Mouse (Mus musculus) adrenal gland, adult (tissue): Measurements from ENCODE around the gene Galm.
"Not testable (repeated sequence)": the region's sequence is repeated elsewhere in the genome, so short reads cannot be mapped to it uniquely, and the experiment has no call there.

Experiments used
- DNase-seq, 2 experiments: peaks; one replicate each; pipeline ENCODE4 v3.0.0; 2022 to 2023; ENCODE audit warnings: low spot score in 1 of 2; ENCODE audit not compliant: inconsistent age in 2 of 2

Galm gene

GRCm38 (mm10) chr17:80163991-80164390, 36.7 kb downstream of the Galm start:
- DNase-seq = peak in 1 of 2 experiments; percentile 51

- peak in 1 of 2 experiments; percentile 39 for DNase-seq
Observed at GRCm38 (mm10) chr17:80165741-80166140, 38.5 kb downstream of the Galm start.

DNA sequence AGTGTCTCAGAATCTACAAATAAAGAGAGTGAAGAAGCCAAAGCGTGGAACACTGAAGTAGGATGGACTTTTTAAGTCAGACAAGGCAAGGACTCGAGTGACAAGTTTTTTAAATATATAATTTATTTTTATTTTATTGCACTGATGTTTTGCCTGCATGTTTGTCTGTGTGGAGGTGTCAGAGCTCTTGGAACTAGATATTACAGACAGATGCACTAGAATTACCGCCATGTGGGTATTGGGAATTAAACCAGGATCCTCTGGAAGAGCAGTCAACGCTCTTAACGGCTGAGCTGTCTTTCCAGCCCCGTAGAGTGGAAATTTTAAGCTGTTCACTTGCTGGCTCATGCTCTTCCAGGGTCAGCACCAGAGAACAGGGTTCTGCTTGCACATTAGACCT, 39.1 kb downstream of the Galm start:
- no peak for DNase-seq

DNA sequence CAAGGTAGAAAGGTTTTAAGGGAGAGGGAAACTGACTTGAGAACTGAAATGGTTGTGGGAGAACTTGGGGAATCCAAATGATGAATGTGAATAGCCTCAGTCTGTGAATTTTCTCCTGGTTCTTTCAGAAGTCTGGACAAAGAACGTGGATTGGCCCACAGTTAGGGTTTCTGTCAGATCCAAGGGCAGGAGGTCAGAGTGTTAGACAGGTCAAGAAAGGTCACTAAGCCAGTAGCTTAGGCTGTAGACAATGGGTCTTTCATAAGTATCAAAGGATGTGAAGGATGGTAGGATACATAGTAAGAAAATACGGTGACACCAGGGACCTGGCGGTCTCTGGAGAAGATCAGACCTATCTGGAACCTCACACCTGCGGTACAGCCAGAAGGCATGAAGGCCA, 40.2 kb downstream of the Galm start:
- DNase-seq = no peak

DNA sequence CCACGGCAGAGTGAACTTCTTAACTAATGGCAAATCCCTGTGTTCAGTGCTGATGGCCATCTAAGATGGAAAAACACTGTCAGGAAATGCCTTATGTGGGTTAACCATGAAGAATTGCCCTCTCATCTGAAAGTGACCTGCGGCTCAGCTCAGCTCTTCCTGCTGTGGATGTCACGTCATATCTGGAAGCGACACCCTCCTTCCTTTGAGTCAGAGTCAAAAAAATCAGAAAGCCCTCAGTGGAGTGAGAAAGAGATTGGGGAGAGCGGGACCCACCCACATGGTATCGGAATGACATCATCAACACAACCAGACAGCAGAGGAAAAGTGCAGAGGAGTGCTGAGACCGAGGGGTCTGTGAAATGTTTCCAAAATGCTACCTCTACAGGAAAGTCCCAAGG, 40.6 kb downstream of the Galm start:
- DNase-seq = peak; percentile 29 to 60

DNA sequence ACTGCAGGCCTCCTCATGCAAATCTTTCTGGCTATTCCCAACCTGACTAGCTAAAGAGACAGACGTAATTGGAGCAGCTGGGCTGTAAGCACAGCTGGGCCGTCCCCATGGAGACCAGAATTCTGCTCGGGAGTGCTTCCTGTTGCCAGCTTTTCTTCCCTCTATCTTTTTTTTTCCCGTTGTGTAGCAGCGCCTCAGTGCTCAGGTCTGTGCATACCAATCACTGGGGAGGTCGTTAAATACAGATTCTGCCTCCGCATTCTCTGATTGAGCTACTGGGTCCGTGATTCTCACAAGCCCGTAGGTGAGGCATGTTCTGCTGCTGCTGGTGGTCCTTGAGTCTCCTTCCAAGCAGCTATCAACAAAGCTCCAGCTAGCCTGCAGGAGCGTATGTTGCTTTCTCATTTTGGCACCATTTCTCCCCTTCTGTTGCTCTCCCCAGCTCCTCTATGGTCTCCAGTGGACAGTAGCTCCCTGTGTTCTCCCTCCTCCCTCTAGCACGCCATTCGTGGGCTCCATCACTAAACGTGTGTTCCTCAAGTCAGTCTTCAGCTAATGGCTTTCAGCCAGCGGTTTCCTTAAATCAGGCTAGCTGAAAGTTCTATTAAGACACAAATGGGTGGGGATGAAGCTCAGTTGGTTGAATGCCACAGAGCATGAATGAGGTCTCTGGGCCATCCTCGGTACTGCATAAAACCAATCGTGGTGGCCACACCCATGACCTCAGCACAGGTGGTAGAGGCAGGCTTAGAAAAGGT, 41.3 kb downstream of the Galm start:
- DNase-seq = peak in 1 of 2 experiments; percentile 51

- DNase-seq = no peak
Observed at GRCm38 (mm10) chr17:80169792-80170191, 42.5 kb downstream of the Galm start.

DNA sequence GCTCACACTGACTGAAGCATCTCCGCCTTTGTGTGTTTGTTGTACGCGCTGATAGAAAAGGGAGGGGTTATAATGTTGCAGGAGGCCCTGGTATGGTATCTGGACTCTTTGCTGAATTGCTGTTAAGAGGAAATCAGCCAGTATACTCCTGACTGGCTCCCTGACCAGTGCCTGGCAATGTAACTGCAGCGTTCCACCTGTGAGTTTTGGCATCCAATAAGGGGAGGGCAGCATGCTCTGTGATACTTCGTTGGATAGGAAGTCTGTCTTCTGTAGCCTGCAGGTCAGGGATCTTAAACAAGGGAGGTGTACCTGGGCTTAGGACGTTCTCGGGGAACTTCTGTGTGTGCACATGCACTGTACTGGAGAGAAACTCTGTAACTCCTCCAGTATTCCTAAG, 43.7 kb downstream of the Galm start:
- DNase-seq = no peak

DNA sequence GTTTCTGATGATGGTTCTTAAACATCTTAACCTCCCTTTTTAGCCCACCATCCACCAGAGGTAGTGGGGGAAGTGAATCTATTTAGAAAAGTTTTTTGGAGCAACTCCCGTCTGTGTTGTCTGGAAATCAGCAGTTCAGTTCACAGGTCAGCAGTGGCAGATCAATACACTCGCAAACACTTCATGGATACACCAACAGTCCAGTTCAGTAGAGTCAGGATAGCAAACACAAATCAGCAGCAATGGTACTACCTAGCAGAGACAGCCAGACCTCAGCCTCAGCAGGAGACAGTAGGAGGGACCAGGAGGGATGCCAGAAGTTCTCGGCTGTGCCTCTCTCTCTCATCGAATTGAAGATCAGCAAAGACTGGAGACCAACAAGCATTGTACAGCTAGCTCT, 44.7 kb downstream of the Galm start:
- DNase-seq = no peak

DNA sequence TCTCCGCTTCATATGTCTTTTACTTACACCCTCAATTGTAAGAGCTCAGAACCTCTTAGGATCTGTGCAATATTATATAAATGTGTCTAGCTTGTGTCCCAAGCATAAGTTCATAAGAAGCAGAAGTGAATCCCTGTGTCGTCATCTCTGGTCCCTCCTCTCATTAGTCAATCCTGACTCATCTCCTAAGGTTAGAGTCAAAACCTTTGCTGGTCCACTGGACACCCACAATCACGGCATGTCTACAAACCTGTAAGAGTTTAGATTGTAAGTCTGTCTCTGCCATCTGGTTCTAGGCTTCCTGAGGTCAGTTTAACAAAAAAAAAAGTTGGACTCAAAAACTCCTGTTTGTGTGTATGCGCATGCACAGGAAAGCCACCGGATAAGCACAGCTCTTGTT, 45.5 kb downstream of the Galm start:
- peak; percentile 27 to 73 for DNase-seq

DNA sequence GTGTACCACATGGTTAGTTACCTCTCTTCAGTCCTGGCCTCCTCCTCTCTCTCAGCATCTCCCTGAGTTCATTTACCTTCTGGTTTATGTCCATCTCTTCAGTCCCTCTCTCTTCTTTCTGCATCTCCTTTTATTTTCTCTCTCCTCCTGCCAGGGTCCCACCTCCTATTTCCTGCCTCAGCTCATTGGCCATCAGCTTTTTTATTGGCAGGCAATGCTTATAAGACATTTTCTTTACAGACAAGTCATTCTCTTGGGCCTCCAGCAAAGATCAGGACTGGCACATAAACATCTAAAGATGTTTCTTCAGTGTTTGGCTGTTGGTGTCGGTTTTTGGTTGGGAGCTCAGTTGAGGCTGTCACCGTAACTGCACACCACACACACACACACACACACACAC, 46.4 kb downstream of the Galm start:
- DNase-seq = no peak

GRCm38 (mm10) chr17:80174146-80174545, 46.9 kb downstream of the Galm start:
- no peak for DNase-seq

DNA sequence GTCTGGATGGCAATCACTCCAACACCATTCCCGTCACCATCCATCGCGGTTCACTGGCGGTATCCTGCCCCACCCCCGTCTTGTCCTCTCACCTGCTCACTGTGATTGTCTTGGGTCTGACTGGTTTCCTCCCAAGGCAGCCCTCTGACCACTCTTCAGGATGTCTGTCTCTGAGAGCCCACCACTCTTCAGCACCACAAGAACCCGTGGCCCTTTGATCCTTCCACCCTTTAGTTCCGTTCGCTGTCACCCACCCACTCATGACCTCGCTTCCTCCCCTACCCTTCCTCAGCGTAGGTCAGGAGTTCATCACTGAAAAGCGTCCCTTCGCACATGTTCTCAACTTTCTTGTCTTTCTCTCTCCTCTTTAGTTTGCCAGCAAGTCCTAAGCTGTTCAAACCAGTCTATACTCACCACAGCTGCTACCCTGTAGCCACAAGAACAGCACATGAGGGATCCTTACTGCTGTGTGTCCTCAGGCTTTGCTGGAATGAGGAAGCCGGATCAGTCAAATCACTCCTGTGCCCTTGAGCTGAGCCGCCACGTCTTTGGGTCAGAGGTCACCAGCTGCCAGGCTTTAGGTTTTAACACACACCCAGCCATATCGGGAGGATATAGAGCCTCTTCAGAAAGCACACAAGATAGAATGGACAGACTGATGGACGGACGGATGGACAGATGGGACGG, 47.6 kb downstream of the Galm start:
- DNase-seq = peak in 1 of 2 experiments; percentile 45

DNA sequence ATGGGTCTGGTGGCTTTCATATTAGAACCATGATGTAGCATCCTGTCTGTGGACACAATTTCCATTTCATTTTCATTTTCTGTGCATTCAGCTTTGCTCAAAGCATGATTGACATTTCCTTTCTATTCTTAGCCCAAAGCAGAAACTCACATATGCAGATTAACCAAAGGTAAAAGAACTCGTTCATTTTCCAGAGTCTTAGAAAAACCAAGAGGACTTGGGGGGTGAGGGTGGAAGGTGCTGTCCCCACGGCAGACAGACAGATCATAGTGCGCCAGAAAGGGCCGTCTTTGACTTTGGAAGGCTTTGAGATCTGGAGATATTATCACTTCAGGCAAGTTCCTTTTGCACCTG, 48.1 kb downstream of the Galm start:
- no peak for DNase-seq

DNA sequence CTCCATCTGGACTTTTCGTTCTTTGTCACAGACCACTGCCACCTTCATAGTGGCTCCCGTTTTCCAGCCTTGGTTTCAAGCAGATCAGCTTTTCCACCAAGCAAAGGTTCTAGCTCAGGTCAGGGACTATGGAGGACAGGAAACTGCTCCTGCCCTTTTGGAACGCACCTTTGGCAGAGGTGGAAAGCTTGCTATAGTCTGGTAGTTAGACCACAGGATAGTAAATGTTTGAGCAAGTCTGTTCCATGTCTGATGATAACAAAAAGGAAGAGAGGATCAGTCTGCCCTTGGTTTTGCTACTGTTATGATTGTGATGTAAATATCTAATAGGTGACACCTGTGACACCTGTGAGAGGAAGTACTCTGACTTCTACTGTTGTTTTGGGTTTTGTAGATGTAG, 48.7 kb downstream of the Galm start:
- DNase-seq = no peak

DNA sequence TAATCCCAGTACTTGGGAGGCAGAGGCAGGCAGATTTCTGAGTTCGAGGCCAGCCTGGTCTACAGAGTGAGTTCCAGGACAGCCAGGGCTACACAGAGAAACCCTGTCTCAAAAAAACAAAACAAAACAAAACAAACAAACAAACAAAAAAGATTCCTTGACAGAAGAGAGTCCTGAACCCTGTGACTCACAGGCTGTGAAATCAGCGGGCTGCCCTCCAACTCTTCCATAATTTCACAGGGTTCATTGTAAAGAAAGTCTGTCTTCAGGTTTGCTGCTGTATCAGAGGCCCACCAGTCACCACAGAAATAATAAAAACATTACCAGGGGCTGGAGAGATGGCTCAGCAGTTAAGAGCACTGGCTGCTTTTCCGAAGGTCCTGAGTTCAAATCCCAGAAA, 51.6 kb downstream of the Galm start:
- not testable (repeated sequence) for DNase-seq

GRCm38 (mm10) chr17:80179959-80180358, 52.7 kb downstream of the Galm start:
- DNase-seq = peak; percentile 63 to 89

DNA sequence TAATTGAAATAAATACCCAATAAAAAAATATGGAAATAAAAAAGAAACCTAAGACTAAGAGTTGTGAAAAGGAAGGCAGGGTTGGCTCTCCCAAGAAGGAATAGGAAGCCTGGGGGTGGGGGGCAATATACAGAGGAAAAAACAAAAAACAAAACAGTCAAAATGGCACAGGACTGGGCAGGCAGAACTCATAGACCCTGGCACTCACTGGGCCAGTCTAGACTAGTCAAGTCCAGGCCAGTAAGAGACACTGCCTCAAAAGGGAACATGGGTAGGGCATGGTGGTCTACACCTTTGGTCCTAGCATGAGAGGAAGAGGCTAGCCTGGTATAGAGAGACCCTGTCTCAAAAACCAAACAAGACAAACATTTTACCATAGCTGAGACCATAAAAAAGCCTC, 53.2 kb downstream of the Galm start:
- no peak for DNase-seq

- DNase-seq = no peak
Observed at GRCm38 (mm10) chr17:80183615-80184014, 56.3 kb downstream of the Galm start.

DNA sequence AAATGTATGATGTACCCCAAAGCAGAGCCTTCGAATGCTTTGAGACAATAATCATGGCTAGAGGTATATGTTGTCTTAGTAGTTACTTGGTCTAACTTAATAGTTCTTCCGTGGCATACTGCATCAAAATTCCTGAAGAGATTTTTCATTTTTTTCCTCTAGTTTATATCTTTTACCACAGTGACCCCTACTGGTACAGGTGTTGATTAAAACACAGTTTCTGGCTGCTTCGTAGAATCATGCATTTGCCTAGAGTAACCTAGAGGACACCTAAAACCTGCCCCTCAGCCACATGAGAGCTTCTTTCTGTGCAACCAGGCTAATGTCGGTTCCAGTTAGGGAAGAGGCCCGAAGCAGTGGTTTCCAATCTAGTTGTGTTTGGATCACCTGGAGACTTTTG, 65.8 kb downstream of the Galm start:
- DNase-seq = peak in 1 of 2 experiments; percentile 59

GRCm38 (mm10) chr17:80199160-80199778, 72.0 kb downstream of the Galm start:
- DNase-seq = no peak

GRCm38 (mm10) chr17:80205657-80206056, 78.4 kb downstream of the Galm start:
- peak in 1 of 2 experiments; percentile 54 for DNase-seq
